Mouse (Mus musculus) forebrain, embryonic 13.5 days (tissue): ENCODE measurements around the gene Zbtb43. TPM values are rescaled to one million over a fixed set of nuclear protein-coding genes. Genes with fewer than 3 reads are reported as not detected.
A peak's percentile ranks its signal among the peaks of the same experiment; 100 is the strongest.

Experiments used
- ATAC-seq: fragments of 200-750 bp; cut with Nextera tagmentation; 2 replicates; pipeline ENCODE4 v1.8.0; 2017
- H3K27ac ChIP-seq: fragments of 300-500 bp; sonication (generic); 2 replicates; pipeline ENCODE4 v1.5.1; 2015; ENCODE audit warnings: inconsistent platforms, mild to moderate bottlenecking, moderate library complexity
- H3K27me3 ChIP-seq: fragments of 300-500 bp; sonication (generic); 2 replicates; pipeline ENCODE4 v1.6.1; 2015; ENCODE audit warnings: mild to moderate bottlenecking, inconsistent platforms
- H3K36me3 ChIP-seq: fragments of 300-500 bp; sonication (generic); 2 replicates; pipeline ENCODE4 v1.6.1; 2015; ENCODE audit warnings: mild to moderate bottlenecking, inconsistent platforms; ENCODE audit not compliant: poor library complexity, severe bottlenecking
- H3K4me1 ChIP-seq: fragments of 300-500 bp; sonication (generic); 2 replicates; pipeline ENCODE4 v1.6.1; 2015; ENCODE audit warnings: inconsistent platforms
- H3K4me2 ChIP-seq: fragments of 300-500 bp; sonication (generic); 2 replicates; pipeline ENCODE4 v1.6.1; 2015; ENCODE audit warnings: inconsistent platforms, mild to moderate bottlenecking, moderate library complexity
- H3K4me3 ChIP-seq: fragments of 300-500 bp; sonication (generic); 2 replicates; pipeline ENCODE4 v1.5.1; 2015; ENCODE audit warnings: mild to moderate bottlenecking, inconsistent platforms
- H3K9ac ChIP-seq: fragments of 300-500 bp; sonication (generic); 2 replicates; pipeline ENCODE4 v1.6.1; 2015; ENCODE audit warnings: mild to moderate bottlenecking, inconsistent platforms
- H3K9me3 ChIP-seq: fragments of 300-500 bp; sonication (generic); replicated peaks from 2 replicates; pipeline ENCODE4 v1.6.1; 2016; ENCODE audit warnings: inconsistent platforms
- WGBS: fragments of 180-500 bp; shearing (Covaris S2); methylation state at CpG from one replicate; pipeline ENCODE4 v1.1.7; 2015; 5-methylcytosine and 5-hydroxymethylcytosine counted together
- polyA plus RNA-seq: library from polyadenylated mRNA; unstranded; fragments of >200 nt; fragmentation: Nextera tagmentation; extraction: Ambion mirVana; gene quantifications from 2 replicates; pipeline ENCODE4 v1.2.1, GENCODE M21; 2015

Gene Zbtb43
- polyA plus RNA-seq, 1 experiment from 2014 or later: 27.6 TPM

- Histone ChIP-seq H3K9me3 (no peaks in the 10 kb centered on the region), H3K4me1 (peaks cover 34% of the 10 kb centered on the region), H3K27me3 (0 out of 2 replicates have a peak, but pooled peaks cover 4% of the 10 kb centered on the region), H3K36me3 (no peaks in the 10 kb centered on the region), H3K9ac (peak overlapping the region; percentile 23), H3K4me2 (no peak overlapping the region), H3K4me3 (no peak overlapping the region), H3K27ac (no peak overlapping the region)
- 1% methylated on average over 8 of the region's 8 CpGs for WGBS
- no peak for ATAC-seq
Measured at GRCm38 (mm10) chr2:33439471-33439881, 28.9 kb downstream of the Zbtb43 start.

- H3K9me3 ChIP-seq: no peaks in the 10 kb centered on the region
- H3K4me3 ChIP-seq: no peak overlapping the region
- H3K9ac ChIP-seq: no peak overlapping the region
- no peak overlapping the region for H3K4me2 ChIP-seq
- no peaks in the 10 kb centered on the region for H3K36me3 ChIP-seq
- H3K27ac ChIP-seq: no peak overlapping the region
- no peak for ATAC-seq
- H3K4me1 ChIP-seq: peaks cover 34% of the 10 kb centered on the region
- 25% methylated on average over 2 of the region's 2 CpGs for WGBS
- 0 out of 2 replicates have a peak, but pooled peaks cover 4% of the 10 kb centered on the region for H3K27me3 ChIP-seq
Measured at GRCm38 (mm10) chr2:33438377-33438776, 30.0 kb downstream of the Zbtb43 start.

GRCm38 (mm10) chr2:33437184-33437583 is 31.2 kb downstream of the Zbtb43 start:
- H3K4me1 ChIP-seq: peaks cover 34% of the 10 kb centered on the region
- 28% methylated on average over 11 of the region's 11 CpGs for WGBS
- no peaks in the 10 kb centered on the region for H3K36me3 ChIP-seq
- H3K9ac ChIP-seq: no peak overlapping the region
- H3K4me2 ChIP-seq: no peak overlapping the region
- ATAC-seq: no peak
- H3K27me3 ChIP-seq: 0 out of 2 replicates have a peak, but pooled peaks cover 4% of the 10 kb centered on the region
- no peak overlapping the region for H3K27ac ChIP-seq
- H3K4me3 ChIP-seq: no peak overlapping the region
- no peaks in the 10 kb centered on the region for H3K9me3 ChIP-seq

- H3K4me2 ChIP-seq: peak overlapping the region; percentile 47
- H3K9ac ChIP-seq: 0 out of 2 replicates have a peak overlapping the region, but pooled peaks have one; percentile 26
- no peak overlapping the region for H3K27ac ChIP-seq
- H3K9me3 ChIP-seq: no peaks in the 10 kb centered on the region
- 0 out of 2 replicates have a peak, but pooled peaks cover 4% of the 10 kb centered on the region for H3K27me3 ChIP-seq
- no peak for ATAC-seq
- peak overlapping the region; percentile 12; the same call in 1 of the 2 replicates for H3K4me3 ChIP-seq
- 12% methylated on average over 16 of the region's 16 CpGs for WGBS
- peaks cover 33% of the 10 kb centered on the region for H3K4me1 ChIP-seq
- H3K36me3 ChIP-seq: no peaks in the 10 kb centered on the region
Measured at GRCm38 (mm10) chr2:33436035-33436580, 32.3 kb downstream of the Zbtb43 start.

GRCm38 (mm10) chr2:33435036-33435650 is 33.2 kb downstream of the Zbtb43 start:
- H3K27ac ChIP-seq: no peak overlapping the region
- no peak overlapping the region for H3K4me2 ChIP-seq
- H3K27me3 ChIP-seq: 0 out of 2 replicates have a peak, but pooled peaks cover 4% of the 10 kb centered on the region
- no peak overlapping the region for H3K4me3 ChIP-seq
- H3K9me3 ChIP-seq: no peaks in the 10 kb centered on the region
- H3K36me3 ChIP-seq: no peaks in the 10 kb centered on the region
- WGBS: 43% methylated on average over 8 of the region's 8 CpGs
- no peak overlapping the region for H3K9ac ChIP-seq
- H3K4me1 ChIP-seq: peaks cover 32% of the 10 kb centered on the region
- ATAC-seq: no peak

GRCm38 (mm10) chr2:33432877-33433276 is 35.5 kb downstream of the Zbtb43 start:
- Histone ChIP-seq H3K27ac (no peak overlapping the region), H3K9ac (no peak overlapping the region), H3K9me3 (no peaks in the 10 kb centered on the region), H3K4me1 (peaks cover 42% of the 10 kb centered on the region), H3K4me3 (no peak overlapping the region), H3K27me3 (0 out of 2 replicates have a peak, but pooled peaks cover under 1% of the 10 kb centered on the region), H3K36me3 (peaks cover 1% of the 10 kb centered on the region; the same call in 1 of the 2 replicates), H3K4me2 (no peak overlapping the region)
- ATAC-seq: no peak
- whole genome bisulfite sequencing: 54% methylated on average over 5 of the region's 5 CpGs

GRCm38 (mm10) chr2:33430771-33431699 is 37.3 kb downstream of the Zbtb43 start, which contains the start of gene Zbtb34:
Gene Zbtb34 (minus strand): TSS chr2:33431324.
- peak within 1 kb of the TSS; percentile 97 for H3K4me3 ChIP-seq
- peaks cover 17% of the 10 kb centered on the region for H3K36me3 ChIP-seq
- peak; percentile 81 for ATAC-seq
- WGBS: 1% methylated on average over 71 of the region's 102 CpGs
- peaks cover 45% of the 10 kb centered on the region for H3K4me1 ChIP-seq
- H3K27ac ChIP-seq: 0 out of 2 replicates have a peak within 1 kb of the TSS, but pooled peaks have one; percentile 35
- H3K9me3 ChIP-seq: no peaks in the 10 kb centered on the region
- H3K4me2 ChIP-seq: peak within 1 kb of the TSS; percentile 96
- no peaks in the 10 kb centered on the region for H3K27me3 ChIP-seq
- H3K9ac ChIP-seq: peak within 1 kb of the TSS; percentile 98

GRCm38 (mm10) chr2:33430081-33430770 is 38.1 kb downstream of the Zbtb43 start:
- Histone ChIP-seq H3K27me3 (no peaks in the 10 kb centered on the region), H3K4me1 (peaks cover 37% of the 10 kb centered on the region), H3K4me2 (peak overlapping the region; percentile 96), H3K36me3 (peaks cover 20% of the 10 kb centered on the region), H3K4me3 (peak overlapping the region; percentile 97), H3K9me3 (no peaks in the 10 kb centered on the region), H3K27ac (0 out of 2 replicates have a peak overlapping the region, but pooled peaks have one; percentile 35), H3K9ac (peak overlapping the region; percentile 98)
- 9% methylated on average over 13 of the region's 13 CpGs for whole genome bisulfite sequencing
- ATAC-seq: 0 out of 2 replicates have a peak, but pooled peaks have one; percentile 9

- WGBS: 46% methylated on average over 6 of the region's 6 CpGs
- Histone ChIP-seq H3K9me3 (no peaks in the 10 kb centered on the region), H3K27ac (no peak overlapping the region), H3K4me1 (peaks cover 34% of the 10 kb centered on the region), H3K27me3 (no peaks in the 10 kb centered on the region), H3K4me2 (peak overlapping the region; percentile 96), H3K4me3 (peak overlapping the region; percentile 97), H3K9ac (peak overlapping the region; percentile 98), H3K36me3 (peaks cover 24% of the 10 kb centered on the region)
- ATAC-seq: no peak
Measured at GRCm38 (mm10) chr2:33429339-33429738, 39.0 kb downstream of the Zbtb43 start.

GRCm38 (mm10) chr2:33426640-33427398 is 41.5 kb downstream of the Zbtb43 start:
- ATAC-seq: no peak
- H3K4me3 ChIP-seq: no peak overlapping the region
- H3K36me3 ChIP-seq: peaks cover 34% of the 10 kb centered on the region
- no peak overlapping the region; the same call in 1 of the 2 replicates for H3K27ac ChIP-seq
- 66% methylated on average over 10 of the region's 10 CpGs for WGBS
- H3K9ac ChIP-seq: no peak overlapping the region
- no peak overlapping the region for H3K4me2 ChIP-seq
- H3K27me3 ChIP-seq: no peaks in the 10 kb centered on the region
- peaks cover 34% of the 10 kb centered on the region for H3K4me1 ChIP-seq
- no peaks in the 10 kb centered on the region for H3K9me3 ChIP-seq

GRCm38 (mm10) chr2:33417454-33417853 is 50.9 kb downstream of the Zbtb43 start:
- Histone ChIP-seq H3K27me3 (no peaks in the 10 kb centered on the region), H3K4me2 (no peak overlapping the region), H3K36me3 (peaks cover 21% of the 10 kb centered on the region), H3K27ac (no peak overlapping the region), H3K9me3 (no peaks in the 10 kb centered on the region), H3K4me1 (peaks cover 3% of the 10 kb centered on the region; the same call in 1 of the 2 replicates), H3K9ac (no peak overlapping the region), H3K4me3 (no peak overlapping the region)
- no peak for ATAC-seq
- 85% methylated on average over 4 of the region's 4 CpGs for WGBS
